ENCODE assay signal across 29 mouse cellular contexts in the genomic region with DNA sequence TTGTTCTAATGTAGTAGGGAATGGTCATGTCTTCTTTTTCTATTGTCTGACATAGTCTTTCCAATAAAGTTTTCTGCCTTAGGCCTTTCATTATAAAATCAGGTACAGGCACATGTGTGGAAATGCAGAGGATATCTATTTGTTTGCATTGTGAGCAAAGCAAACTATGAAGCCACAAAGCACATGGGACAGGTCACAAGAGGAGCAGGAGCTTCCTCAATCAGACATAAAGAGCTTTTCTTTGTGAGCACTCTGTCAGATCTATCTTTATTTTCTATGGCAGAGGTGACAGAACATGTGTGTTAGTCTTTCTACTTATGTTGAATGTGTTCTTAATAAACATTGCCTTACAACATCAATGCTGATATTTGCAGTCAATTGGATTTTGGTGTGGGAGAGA.
"Had no signal": no experiment of that assay in that cellular context is flagged by ENCODE, and none has a peak within 500 bp of the region (broad histone marks: within the 10 kb centered on the region; RNA-seq: fewer than 3 reads in every experiment).

No protein-coding gene starts in this region.

- DNase-seq: cerebellum, adult 2 months; cerebellum, adult 8-10 months; cerebellum, adult 9-10 months; cerebellum, adult 9-11 months; cerebellum, postnatal 10 days; cerebellum, postnatal 14 days; cerebellum, postnatal 25 days; cerebellum, postnatal 36 days; embryo, embryonic 11 days; forebrain, postnatal 0 days; gastrocnemius, adult 2 months; gastrocnemius, postnatal 10 days; gastrocnemius, postnatal 14 days; gastrocnemius, postnatal 25 days; gastrocnemius, postnatal 36 days; heart, adult 11 months; heart, adult 18-20 months; heart, adult 2 months had no signal

- H3K4me1 ChIP-seq: embryonic facial prominence, embryonic 12.5 days had no signal

- H3K4me2 ChIP-seq: embryonic facial prominence, embryonic 12.5 days; embryonic facial prominence, embryonic 13.5 days; embryonic facial prominence, embryonic 15.5 days; forebrain, embryonic 12.5 days; forebrain, embryonic 13.5 days; forebrain, embryonic 15.5 days had no signal

- H3K4me3 ChIP-seq: embryonic facial prominence, embryonic 10.5 days; embryonic facial prominence, embryonic 12.5 days; embryonic facial prominence, embryonic 13.5 days; embryonic facial prominence, embryonic 15.5 days; erythroblast, embryonic 14.5 days; forebrain, embryonic 10.5 days; forebrain, embryonic 12.5 days; forebrain, embryonic 13.5 days; forebrain, embryonic 15.5 days; gastrocnemius, adult 2 months; heart, adult 2 months had no signal

- H3K36me3 ChIP-seq: embryonic facial prominence, embryonic 10.5 days; embryonic facial prominence, embryonic 12.5 days; embryonic facial prominence, embryonic 13.5 days; embryonic facial prominence, embryonic 15.5 days; forebrain, embryonic 10.5 days; forebrain, embryonic 12.5 days; forebrain, embryonic 15.5 days had no signal

- H3K27me3 ChIP-seq: embryonic facial prominence, embryonic 12.5 days; embryonic facial prominence, embryonic 13.5 days; embryonic facial prominence, embryonic 15.5 days; forebrain, embryonic 12.5 days; forebrain, embryonic 13.5 days; forebrain, embryonic 15.5 days had no signal

- ATAC-seq: forebrain, embryonic 13.5 days; forebrain, embryonic 14.5 days; forebrain, embryonic 15.5 days; forebrain, embryonic 16.5 days; forebrain, postnatal 0 days had no signal

- H3K9ac ChIP-seq: embryonic facial prominence, embryonic 12.5 days; embryonic facial prominence, embryonic 13.5 days; embryonic facial prominence, embryonic 15.5 days; forebrain, embryonic 12.5 days; forebrain, embryonic 13.5 days; forebrain, embryonic 15.5 days; forebrain, postnatal 0 days had no signal

- H3K9me3 ChIP-seq: embryonic facial prominence, embryonic 10.5 days; embryonic facial prominence, embryonic 12.5 days; embryonic facial prominence, embryonic 13.5 days; embryonic facial prominence, embryonic 15.5 days; forebrain, embryonic 10.5 days; forebrain, embryonic 12.5 days; forebrain, embryonic 13.5 days; forebrain, embryonic 15.5 days had no signal

- H3K27ac ChIP-seq: embryonic facial prominence, embryonic 10.5 days; embryonic facial prominence, embryonic 12.5 days; embryonic facial prominence, embryonic 13.5 days; embryonic facial prominence, embryonic 15.5 days; forebrain, embryonic 10.5 days; forebrain, embryonic 12.5 days; forebrain, embryonic 13.5 days; forebrain, embryonic 15.5 days; gastrocnemius, adult 2 months; heart, adult 2 months had no signal
